Mouse (Mus musculus) left cerebral cortex, postnatal 10 days (tissue): ENCODE data around the gene Cdc42ep2. TPM values are rescaled to one million over a fixed set of nuclear protein-coding genes. Genes with fewer than 3 reads are reported as not detected.
A peak's percentile ranks its signal among the peaks of the same experiment; 100 is the strongest.

Experiments used
- DNase-seq, 2 experiments: peaks; one replicate each; pipeline ENCODE4 v3.0.0; 2021 to 2022; ENCODE audit warnings: low spot score in 2 of 2, mixed read lengths in 1 of 2; ENCODE audit errors: extremely low spot score in 1 of 2
- intact Hi-C: fragments of 180-260 bp; cut with DNase I; formaldehyde crosslinking; loops from one replicate; pipeline ENCODE4 v1.15.1; 2025
- total RNA-seq, 2 experiments: library from RNA; stranded (reverse); gene quantifications; 2 replicates each; pipeline ENCODE4 v1.2.3; 2021

Cdc42ep2 gene
- total RNA-seq, 2 experiments from 2014 or later, result 8.3 to 9.8 TPM

DNA sequence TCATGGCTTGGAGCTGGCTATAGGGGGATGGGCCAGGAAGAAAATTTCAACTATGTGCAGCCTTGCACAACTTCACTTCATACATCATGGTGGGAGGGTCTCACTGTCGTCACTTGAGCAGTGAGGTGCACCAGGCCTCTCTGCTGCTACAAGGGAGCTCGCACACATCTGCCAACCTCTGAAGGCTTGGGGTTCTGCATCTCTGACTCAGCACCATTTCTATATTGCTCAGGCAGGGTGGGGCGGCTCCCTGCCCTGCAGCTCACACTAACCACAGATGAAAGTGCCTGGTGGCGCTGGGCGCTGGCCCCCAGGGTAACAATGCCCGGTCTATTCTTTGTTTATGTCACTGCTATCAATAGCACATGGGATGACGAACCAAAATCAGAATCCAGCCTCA is 20.4 kb upstream of the Cdc42ep2 start:
- no peak for DNase-seq
- intact Hi-C loops, result no loop called here

GRCm38 (mm10) chr19:5944145-5944544 is 19.5 kb upstream of the Cdc42ep2 start:
- intact Hi-C loops, result no loop called here
- DNase-seq, result no peak

DNA sequence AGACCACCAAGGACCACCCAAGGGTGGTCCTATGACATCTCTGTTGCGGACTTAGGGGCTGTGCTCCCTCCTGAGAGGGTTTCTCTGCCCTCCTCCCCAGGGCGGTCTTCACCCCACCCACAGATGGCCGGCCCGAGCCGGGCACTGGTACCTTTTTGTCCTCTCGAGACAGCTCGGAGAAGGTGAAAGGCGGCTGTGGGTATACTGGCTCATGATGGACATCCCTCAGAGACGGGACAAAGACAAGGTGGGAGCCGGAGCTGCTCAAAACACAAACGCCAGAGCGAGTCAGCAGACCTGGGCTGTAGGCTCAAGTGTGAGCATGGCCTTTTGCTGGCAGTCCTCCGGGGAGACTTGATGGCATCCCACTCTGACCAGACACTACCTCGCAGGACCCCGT is 18.8 kb upstream of the Cdc42ep2 start:
- intact Hi-C loops, result no loop called here
- DNase-seq, result no peak

DNA sequence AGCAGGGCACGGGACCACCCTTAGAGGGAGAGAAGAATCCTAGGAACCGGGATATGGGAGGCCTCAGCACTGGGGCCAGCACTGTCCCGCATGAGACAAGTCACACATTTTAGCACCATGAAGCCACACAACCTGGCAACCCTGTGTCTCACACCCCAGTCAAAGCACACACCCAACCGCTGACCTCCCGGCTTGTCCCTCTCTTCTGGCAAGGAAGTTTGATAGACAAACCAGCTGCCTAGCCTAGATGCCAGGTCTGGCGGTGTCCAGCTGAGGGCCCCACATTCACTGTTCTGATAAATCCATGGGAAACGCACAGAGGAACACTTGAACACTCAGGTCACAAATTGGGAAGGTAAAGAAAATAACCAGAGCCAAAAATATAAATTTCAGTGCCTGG is 18.0 kb upstream of the Cdc42ep2 start:
- no peak for DNase-seq
- intact Hi-C loops, result no loop called here

DNA sequence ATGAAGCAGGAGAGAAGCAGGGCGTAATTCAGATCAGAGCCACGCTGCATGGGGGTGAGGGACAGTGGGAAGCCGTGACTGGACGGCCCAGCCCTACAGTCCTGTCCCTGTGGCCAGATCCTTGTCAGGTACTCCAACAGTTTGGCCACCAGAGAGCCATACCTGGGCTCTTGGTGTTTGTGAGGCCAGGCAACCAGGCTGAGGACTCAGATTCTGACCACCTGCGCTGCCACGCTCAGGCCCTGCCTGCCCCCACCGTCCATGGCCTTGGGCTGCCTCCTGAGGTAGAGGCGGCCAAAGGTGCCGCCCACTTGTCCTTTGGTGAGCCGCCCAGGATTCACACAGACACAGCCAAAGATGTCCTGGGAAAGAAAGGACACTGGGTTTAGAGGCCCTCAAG is 16.0 kb upstream of the Cdc42ep2 start:
- intact Hi-C loops, result no loop called here
- no peak for DNase-seq

DNA sequence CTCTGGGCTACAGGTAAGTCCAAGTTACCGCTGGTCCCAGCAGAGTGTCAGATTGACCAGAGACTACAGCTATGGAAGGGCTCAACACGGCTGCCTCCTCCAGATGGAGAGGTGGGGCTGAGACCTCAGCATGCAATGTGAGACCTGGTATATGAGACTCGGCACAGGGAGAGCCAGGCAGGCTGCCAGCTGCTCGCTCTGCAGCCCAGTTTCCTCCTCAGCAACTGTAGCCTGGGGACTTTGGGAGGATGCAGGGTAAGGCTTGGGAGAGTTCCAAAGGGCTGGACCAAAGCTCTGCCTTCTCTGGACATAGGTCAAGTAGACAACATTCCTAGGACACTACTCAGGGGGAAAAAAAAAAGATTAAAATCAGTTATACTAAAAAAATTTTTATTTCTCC is 15.6 kb upstream of the Cdc42ep2 start:
- intact Hi-C loops, result no loop called here
- peak; percentile 34 to 88 for DNase-seq

GRCm38 (mm10) chr19:5939715-5940114 is 15.1 kb upstream of the Cdc42ep2 start:
- intact Hi-C loops, result no loop called here
- no peak for DNase-seq

- no peak for DNase-seq
These were observed 13.9 kb upstream of the Cdc42ep2 start for GRCm38 (mm10) chr19:5938516-5938915.

DNA sequence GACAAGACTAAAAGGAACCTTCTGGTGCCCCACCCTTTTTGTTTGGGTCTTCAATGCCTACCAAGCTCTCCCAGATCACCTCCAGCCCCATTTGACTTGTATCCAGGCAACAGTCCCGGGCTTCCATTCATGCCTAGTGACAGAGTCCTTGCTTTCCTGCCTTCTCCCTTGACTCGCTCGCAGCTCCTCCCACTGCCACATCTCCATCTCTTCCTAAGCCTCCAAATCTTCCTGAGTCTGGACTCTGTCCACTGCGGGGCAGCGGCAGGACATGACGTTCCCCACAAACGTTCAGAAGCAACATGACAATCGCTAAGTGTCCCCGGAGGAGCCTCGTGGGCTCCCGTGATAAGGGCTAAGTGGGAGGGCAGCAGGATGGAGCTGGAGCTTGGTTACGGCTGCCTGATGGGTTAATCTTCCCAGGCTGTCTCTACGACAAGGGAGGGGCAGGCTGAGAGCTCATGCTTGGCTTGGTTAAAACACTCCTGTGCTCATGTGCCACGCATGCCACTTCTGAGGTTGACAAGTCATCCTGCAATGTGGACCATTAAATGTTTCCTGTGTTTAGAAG is 13.3 kb upstream of the Cdc42ep2 start:
- intact Hi-C loops, result no loop called here

More at GRCm38 (mm10) chr19:5938516-5938915, 13.9 kb upstream of the Cdc42ep2 start:
- intact Hi-C loops, result no loop called here

GRCm38 (mm10) chr19:5937095-5937835 is 12.6 kb upstream of the Cdc42ep2 start:
- DNase-seq, result no peak
- intact Hi-C loops, result no loop called here

More for the DNA sequence above, 13.3 kb upstream of the Cdc42ep2 start:
- DNase-seq, result no peak

GRCm38 (mm10) chr19:5935691-5936090 is 11.1 kb upstream of the Cdc42ep2 start:
- intact Hi-C loops, result no loop called here
- DNase-seq, result no peak

DNA sequence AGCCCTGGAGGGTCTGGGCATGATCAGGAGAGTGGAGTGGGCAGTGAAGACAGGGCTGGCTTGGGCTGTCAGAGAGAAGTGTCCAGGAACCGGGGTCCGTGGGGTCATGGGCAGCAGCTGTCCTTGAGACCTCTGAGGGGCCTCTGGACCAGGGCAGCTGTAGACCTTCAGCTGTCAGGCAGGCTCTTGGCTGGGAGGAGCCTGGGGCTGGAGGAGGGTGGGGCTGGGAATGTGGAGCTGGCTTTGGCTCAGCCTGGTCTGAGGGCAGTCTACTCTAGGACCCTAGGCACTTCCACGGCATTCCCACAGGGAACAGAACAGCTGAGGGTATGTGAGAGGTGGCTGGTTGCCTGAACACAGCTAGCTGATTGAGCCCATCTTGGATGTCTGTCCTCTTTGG is 10.7 kb upstream of the Cdc42ep2 start:
- intact Hi-C loops, result no loop called here
- DNase-seq, result no peak

DNA sequence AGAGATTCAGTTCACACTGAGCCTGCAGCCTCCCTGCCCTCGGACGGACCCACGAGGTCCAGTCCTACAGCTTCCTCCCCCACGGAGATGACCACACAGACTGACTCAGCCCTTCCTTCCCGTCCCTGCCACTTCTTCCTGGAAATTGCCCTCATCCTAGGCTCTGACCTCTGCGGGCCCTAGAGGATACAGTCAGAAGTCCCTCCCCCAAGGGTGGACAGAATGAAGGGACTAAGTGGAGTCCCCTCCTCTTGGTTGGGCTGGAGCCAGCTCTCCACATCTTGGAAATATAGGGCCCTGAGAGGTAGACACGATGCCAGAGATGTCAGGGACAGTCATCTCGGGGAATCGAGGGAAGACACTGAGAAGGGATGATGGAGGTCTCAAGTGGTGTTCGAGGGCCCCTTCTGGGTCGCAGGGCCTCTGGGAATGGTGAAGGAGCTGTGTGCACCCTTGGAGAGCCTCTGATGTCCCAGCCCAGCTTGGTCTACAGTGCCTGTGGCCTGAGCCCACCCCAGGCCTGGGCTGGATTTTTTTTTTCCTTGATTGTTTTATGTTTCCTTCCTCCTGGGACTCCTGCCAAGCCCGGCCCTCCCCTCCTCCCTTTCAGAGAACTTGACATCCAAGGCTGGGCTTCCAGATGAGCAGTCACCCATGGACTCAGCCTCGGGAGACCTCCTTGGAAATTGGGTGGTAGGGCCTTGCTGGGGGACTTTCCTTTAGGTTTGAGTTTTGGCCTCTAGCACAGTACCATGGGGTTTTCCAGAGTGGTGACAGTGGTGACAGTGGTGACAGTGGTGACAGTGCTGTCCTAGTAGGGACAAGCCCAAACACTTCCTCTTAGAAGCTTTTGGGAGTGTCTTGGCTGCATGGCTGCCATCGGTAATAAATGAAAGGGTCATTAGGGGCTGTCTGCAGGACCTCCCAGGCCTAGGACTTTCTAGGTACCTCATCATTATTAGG is 5.3 kb upstream of the Cdc42ep2 start:
- peak in 1 of 2 experiments; percentile 84 for DNase-seq
- intact Hi-C loops, result no loop called here

DNA sequence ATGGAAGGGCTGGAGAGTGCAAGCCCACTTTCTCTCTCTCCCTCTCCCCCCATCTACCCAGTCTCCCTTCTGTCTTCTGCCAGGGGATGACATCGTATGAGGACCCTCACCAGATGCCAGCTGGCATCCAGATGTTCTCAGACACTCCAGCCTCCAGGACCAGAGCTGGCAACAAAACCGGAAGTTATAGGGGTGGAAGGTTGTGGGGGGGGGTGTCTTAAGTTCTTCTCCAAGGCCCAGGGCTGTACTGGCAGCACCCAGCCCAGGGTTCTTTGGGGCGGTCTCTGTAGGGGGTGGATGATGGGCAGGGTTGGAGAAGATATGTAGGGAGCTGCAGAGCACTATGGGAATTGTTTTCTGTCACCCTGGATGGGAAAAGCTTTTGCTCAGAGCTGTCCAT is 3.9 kb upstream of the Cdc42ep2 start:
- intact Hi-C loops, result no loop called here
- DNase-seq, result no peak

DNA sequence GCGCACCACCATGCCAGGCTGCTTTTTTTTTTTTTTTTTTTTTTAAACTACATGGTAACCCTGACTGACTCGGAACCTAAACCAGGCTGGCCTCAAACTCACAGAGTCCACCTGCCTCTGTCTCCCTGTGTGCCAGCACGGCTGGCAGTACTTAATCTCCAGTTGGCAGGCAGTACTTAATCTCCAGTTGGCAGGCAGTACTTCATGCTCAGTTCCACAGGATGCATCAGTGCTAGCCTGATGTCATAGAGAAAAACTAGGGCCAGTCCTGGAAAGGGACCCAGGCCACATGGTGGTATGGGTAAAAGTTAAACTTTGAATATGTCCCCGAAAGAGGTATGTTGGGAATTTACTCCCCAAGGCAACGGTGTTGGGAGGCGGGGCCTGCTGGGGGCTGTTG is 3.5 kb upstream of the Cdc42ep2 start:
- intact Hi-C loops, result no loop called here
- DNase-seq, result no peak

DNA sequence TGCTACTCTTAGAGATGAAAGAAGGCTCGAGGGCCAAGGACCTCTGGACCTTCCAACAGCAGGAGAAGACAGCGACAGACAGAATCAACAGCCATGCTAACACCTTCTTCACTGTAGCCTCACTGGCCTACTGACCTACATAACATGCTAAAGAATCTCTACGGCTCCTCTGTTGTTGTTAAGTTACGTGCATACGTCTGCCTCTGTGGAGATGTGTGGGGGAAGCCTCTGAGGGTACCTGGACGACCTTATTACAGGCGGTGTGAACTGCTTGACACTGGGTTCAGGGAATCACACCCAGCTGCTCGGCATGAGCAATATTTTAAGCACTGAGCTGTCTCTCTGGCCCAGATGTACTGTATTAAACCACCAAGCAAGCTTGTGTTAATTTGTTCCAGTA is 2.9 kb upstream of the Cdc42ep2 start:
- no peak for DNase-seq
- intact Hi-C loops, result no loop called here

- intact Hi-C loops, result no loop called here
- DNase-seq, result no peak
These were observed 2.4 kb upstream of the Cdc42ep2 start for GRCm38 (mm10) chr19:5927026-5927425.

DNA sequence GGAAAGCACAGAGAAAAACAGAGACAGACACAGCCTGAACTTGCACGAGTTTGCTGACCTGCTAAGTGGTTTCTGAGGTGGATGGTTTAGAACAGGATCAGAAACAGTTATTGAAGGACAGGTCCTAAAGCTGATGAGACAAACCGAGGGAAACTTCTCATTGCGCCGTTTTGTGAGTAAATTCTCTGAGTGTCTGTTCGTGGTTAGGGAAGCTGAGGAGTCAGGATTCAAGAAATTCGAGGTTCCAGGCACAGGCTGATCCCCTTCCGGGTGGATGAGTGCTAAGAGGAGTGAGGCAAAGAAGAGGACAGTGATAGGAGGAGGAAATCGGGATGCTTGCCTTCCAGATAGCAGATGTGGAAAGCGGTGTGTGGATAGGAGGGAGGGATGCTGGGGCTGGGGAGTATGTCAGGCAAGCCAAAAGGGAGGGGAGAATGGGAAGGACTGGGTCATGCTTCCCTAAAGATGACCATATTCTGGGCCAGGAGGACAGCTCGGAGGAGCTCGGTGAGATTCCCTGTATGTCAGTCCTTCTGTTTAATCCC is 767 bp upstream of the Cdc42ep2 start:
- intact Hi-C loops, result no loop called here
- no peak for DNase-seq

DNA sequence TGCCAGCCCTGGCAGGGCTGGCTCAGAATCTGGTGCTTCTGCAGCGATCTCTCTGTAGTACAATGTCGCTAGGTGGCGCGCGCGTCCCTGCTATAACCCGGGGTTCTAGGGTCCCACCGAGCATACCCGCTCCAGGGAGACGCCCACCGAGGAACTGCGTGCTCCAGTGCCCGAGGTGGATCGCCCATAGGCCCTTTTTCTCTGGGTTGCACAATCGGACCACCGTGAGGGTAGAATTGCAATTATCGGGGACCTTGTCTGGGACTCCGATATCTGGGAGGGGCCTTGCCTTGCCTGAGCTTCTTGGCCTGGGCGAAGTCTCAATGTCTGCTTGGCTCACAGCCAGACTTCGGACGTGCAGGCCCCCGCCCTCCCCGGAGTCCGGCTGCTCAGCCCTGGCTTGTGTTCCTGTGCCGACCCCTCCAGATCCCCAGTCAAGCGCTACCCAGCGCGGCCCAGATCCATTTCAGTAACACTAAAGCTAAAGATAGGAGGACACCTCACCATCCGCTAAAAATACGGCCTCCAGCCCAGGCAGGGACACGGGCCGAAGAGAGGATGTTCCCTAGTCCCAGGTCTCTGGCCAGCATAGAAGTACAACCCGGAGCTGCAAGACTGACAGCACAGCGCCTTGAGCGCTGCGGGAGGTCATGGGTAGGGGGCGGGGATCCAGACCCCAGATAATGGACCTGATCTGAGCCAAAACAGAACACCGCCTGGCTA is 465 bp downstream of the Cdc42ep2 start:
- peak; percentile 86 to 95 for DNase-seq
- intact Hi-C loops, result loop anchor here (1.0 to 5.0 kb wide), 3 partner anchors 32 to 123 kb away; partner anchors contain the start of gene Syvn1
